Mouse (Mus musculus) layer of hippocampus, adult 9-10 months (tissue): ENCODE measurements around the gene Wdr73.
A peak's percentile ranks its signal among the peaks of the same experiment; 100 is the strongest.
"Not testable (repeated sequence)": the region's sequence is repeated elsewhere in the genome, so short reads cannot be mapped to it uniquely, and the experiment has no call there.

ENCODE experiments used
- DNase-seq: peaks from one replicate; pipeline ENCODE4 v3.0.0; 2022; ENCODE audit warnings: low spot score

The Wdr73 gene

DNA sequence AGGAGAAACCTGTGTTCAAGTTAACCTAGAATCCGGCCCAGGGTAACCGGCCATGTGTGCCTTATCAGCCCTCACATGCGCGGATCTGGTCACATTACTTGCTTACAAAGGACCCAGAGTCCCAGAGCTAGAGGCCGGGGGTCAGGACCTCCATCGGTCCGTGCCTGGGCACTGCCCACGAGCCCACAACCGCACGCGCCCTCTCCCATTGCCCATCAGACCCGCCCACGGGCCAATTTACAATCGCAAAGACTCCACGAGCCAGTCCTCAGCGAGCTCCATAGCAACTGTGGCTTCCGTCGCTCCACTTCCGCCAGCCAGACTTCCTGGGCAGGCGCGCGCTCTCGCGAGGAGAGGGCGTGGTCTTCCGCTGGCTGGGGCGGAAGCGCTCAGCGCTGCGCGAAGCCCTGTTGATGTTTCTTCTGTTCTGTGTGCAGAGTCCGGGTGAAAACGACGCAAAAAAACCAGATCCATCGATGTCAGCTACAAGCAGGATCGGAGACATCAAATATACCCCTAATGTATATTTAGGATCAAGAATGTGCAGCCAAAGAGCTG lies at the start of gene Wdr73:
Wdr73 (minus strand) TSS at position 326 of the 558 bp plus-strand sequence.
- DNase-seq: peak; percentile 71

DNA sequence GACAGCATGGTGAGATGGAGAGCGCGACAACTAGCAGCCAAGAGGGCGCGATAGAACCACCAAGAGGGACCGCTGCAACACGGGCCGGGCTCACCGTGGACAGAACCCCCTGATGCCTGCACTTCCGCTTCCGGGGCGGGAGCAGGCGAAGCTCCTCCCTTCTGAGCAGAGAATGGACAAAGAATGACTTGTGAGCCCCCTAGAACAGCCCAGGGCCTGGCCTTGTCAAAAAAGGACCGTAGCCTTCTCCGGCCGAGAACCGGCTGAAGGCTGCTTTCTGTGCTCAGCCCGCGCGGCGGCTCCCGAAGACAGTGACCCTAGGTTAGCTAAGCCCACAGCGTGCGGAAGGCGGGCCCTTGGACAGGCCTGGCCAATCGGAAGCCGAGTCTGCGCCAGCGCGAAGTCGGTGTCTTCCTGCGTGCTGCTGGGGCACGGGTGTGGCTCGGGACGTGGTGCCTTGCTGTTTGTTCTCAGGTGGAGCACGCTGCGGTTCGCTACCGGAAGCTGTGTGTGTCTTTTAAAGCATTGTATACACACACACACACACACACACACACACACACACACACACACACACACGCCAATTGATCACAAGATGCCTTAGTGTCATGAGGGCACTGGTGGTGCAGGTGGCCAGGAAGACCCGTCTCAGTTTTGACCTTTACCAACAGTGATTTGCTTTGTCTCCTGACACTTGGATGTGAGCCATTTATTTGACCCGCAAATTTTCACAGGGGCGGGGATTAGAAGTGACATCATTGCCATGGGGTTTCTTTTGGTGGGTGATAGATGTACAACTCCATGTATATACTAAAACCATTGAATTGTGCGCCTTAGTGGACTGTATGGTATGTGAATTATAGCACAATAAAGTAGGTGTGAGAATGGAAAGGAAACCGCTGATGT lies 46.6 kb upstream of the Wdr73 start, which contains the start of gene Sec11a:
Sec11a (minus strand) TSS at position 336 of the 906 bp plus-strand sequence.
- peak; percentile 92 for DNase-seq

DNA sequence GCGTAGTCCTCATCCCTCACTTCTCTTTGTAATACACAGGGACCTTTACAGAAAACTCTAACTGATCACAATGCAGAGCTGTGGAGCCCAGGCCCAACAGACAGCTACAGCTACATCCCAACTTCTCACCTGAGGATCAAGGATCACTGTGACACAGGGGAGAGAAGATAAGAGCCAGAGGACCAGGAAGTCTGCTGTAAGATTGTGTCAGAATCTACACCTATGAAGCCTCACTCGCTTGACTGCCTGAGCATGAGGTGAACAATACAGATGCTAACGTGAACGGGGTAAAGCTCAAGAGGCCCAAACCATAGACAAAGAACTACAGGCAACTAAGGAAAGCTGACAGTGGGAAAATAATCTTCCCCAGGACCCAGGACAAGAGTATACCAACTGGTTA lies 38.7 kb upstream of the Wdr73 start:
- no peak for DNase-seq

DNA sequence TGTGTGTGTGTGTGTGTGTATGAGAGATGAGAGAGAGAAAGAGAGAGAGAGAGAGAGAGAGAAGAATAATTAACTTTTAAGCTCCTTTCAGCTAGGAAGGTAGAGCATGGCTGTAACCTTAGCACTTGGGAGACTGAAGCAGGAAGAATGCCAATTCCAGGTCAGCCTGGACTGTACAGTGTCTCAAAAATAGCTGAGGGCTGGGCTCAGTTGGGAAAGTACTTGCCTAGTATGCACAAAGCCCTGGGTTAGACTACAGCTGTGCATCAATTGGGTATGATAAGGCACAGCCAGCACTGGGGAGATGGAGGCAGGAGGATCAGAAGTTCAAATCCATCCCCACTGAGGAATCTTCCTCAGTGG lies 36.2 kb upstream of the Wdr73 start:
- DNase-seq: not testable (repeated sequence)

DNA sequence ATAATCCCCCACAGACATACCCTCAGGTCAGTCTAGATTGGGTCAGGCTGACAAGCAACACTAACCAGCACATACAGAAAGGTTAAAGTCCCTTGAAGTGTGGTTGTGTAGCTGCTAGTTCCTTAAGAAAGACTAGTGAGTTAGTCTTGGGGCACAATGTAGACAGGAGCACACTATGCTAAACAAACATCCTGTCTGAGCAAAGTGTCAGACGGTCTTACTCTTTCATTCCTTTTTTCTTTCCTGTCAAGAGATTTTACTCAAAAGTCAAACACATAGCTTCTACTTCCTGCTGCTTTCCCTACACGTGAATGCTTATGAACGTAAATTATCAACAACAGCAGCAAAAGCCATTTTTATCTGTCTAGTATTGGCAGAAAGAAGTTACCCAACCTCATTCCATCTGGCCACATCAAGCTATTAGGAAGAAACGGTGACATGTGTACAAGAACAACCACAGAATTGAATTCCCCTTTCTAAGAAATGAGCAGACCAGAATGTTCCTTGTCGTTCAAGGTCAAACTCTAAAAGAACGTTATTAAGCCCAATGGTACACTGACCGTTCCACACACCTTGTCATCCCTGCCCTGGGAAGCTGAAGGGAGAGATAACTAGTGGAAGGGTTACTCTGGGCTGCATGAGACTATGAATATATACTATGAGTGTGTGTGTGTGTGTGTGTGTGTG lies 35.7 kb upstream of the Wdr73 start:
- not testable (repeated sequence) for DNase-seq

DNA sequence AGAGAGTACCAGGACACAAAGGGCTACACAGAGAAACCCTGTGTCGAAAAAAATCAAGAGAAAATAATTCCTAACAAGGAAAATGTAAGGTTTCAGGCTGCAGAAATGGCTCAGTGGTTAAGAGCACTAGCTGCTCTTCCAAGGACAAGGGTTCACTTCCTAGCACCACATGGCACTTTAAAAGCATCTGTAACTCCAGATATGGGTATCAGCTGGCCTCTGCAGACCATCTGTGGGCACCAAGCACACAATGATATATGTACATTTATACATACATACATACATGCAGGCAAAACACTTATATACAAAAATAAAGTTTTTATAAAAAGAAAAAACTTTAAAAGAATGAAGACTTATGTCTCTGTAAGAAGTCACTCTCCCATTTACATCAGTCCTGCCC lies 34.8 kb upstream of the Wdr73 start:
- DNase-seq: no peak

DNA sequence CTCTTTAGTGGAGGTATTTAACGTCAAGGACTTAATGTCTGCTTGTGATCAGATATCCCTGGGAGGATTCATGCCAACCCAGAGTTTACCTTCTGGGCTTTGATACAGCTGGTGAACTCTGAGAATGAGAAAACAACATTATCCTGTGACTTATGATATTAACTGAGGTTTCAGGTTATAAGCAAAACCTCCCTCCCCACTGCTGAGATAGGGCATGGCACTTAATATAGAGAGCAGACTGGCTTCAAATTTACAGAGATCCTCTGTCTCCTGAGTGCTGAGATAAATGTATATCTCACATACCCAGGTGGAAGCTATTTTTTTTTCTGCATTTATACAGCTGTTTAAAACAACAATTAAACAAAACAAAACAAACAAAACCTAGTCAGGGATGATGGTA lies 31.7 kb upstream of the Wdr73 start:
- DNase-seq: no peak

DNA sequence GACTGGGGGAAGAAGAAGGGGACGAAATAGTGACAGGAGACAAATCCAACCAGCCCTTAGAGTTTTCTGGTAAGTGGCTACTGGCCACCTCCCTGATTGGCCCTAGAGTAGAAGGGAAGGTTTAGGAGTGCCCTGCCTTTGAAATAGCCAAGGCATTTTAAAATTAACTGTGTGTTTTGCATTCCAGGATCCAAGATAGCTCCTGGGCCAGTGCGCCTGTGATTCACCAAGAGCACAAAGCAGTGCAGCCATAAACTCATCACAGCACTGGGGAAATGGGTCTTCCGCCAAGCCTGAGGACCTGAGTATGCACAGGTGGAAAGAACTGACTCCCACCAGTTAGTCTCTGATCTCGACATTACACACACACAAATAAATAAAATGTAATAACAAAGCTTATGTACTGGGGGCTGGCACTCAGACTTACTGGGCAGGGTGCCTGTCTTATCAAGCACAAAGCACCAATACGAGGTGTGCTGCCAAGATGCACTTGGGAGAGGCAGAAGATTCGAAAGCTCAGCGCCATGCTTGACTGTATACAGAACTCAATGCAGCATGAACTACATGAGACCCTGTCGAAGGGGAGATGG lies 30.6 kb upstream of the Wdr73 start:
- DNase-seq: no peak

DNA sequence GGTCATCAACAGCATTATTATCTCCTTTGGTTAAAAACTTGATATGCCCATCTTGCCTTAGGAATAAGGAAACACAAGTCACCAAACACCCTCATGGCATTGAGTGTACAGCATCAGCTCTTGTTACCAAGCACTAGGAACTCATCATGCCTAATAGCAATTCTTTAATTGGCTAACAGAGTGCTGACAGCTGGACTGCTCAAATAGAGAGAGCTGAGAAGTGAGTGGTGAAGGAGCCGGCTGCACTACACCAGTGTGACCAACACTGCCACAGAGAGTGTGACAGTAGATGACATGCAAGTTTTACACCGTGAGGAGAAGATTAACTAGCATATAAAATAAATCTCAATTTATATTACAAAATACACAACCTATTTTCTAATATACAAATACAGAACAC lies 22.1 kb upstream of the Wdr73 start:
- no peak for DNase-seq

DNA sequence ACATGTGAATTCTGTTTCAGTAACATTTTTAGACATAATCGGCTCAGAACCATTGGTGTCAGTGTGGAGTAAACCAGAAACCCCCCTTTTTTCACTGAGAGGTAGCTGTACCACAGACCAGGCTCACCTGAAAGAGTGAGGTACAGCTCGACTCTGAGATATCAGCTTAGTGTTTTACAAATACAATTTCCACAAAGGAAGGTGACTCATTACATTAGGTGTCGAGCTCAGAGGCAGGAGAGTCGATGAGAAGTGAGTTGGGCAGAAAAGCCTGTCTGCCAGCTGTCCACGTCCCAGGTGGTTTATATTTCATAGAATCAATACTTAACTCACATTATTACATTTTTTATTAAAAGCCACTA lies 18.6 kb upstream of the Wdr73 start:
- DNase-seq: no peak

DNA sequence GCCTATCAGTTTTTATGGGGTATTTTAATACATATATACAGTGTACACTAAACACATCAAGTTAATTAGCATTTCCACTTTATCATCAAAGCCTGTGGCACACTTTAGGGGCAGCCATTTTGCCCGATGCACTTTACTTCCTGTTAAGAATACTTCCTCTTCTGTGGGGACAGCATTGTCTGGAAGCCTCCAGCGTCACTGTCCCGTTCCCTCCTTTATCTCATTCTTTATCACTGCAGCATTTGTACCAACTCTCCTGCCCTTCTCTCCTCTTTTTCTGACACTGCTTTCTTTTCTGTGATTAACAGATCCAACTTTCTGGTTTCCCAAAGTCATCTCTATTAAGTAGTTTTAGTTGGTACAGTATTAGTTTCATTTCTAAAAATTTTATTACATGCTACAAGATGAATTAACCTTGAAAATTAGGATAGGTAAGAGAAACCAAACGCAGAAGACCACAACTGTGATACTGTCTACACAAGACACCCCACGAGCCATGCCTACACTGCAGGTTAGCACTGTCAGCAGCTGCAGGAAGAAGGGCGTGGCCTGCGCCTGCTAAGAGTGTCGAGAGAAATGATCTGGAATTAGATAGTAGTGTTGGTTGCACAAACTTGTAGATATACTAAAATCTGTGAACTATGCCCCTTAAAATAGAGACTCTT lies 18.0 kb upstream of the Wdr73 start:
- DNase-seq: no peak

DNA sequence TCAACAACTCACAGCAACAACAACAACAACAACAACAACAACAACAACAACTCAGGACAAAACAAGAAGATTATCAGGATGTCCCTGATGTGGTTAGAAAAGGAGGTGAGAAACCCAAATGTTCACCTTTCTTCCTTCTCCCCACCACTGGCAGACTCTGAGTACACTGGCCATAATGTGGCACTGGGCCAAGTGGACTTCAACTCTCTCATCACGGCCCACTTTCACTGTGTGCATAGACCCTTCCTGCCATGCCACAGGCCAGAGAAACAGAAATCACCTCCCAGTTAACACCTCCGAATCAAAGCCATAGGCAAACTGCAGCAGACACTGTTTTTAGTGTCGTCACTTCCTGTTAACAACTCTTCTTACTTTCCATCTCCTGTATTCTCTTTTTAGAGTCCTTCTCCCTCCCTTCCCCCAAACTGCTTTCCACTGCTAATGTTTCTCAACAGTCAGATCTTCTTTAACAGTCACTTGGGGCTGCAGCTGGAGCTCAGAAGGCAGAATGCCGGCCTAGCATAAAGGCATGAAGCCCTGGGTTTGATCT lies 16.9 kb upstream of the Wdr73 start:
- no peak for DNase-seq

DNA sequence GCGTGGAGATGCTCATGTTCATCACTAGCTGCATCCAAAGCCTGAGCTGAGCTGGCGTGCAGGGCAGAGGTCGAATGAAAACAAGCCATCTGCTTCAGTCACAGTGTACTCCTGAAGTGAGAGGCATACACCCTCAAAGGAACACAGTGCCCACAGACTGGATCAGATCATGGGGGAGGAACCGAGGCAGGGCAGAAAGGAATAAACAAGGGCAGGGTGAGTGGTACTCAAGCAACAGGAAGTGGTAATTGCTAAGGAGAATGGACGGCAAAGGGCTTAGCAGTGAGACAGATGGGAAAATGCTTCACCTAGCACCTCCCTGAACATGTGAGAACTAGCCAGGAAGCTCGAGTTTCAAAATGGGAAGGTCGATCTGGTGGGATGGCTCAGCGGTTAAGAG lies 11.4 kb upstream of the Wdr73 start:
- DNase-seq: no peak

DNA sequence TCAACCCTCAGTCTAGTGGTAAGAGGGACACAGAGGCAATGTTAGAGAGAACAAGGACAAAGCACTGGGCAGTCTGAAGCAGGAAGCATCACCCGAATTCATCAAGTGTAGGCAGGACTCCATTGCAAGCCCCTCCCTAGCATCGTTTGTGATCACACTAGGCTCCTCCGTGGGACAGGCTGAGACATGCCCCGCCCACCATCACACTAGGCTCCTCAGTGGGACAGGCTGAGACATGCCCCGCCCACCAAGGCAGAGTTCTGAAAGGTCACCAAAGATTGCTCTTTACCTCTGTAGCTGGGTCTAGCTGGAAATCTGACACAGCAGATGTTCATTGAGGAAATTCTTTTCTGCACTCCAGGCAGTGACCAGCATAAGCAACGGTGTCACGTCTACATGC lies 10.0 kb upstream of the Wdr73 start:
- no peak for DNase-seq

DNA sequence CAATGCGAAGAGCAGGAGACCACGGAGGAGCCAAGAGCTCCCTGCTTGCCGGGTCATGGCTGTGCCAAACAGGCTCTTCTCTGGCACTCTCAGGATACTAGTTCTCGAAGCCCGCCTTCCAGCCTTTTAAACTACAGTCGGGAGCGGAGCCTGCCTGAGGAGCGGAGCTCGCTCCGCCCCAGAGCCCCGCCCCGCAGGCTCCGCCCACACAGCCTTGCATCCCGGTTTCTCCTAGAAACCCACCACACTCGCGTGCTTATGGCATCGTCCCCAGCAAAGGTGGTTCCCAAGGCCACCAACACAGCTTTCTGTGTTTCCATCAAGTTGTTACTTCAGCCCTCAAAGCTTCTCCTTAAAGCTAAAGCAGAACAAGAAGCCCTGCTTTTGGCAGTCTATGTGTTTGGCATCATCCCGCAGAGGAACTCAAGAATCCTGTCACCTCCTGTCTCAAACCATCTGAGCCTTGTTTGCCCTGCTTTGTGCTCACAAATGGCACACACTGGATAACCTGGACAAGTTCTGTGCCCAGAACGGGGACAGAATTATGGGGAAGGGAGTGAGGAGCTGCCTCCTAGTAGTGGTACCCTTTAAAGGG lies 3.9 kb upstream of the Wdr73 start, which contains the start of gene Nmb:
Nmb (minus strand) TSS at position 156 of the 595 bp plus-strand sequence.
- no peak for DNase-seq

DNA sequence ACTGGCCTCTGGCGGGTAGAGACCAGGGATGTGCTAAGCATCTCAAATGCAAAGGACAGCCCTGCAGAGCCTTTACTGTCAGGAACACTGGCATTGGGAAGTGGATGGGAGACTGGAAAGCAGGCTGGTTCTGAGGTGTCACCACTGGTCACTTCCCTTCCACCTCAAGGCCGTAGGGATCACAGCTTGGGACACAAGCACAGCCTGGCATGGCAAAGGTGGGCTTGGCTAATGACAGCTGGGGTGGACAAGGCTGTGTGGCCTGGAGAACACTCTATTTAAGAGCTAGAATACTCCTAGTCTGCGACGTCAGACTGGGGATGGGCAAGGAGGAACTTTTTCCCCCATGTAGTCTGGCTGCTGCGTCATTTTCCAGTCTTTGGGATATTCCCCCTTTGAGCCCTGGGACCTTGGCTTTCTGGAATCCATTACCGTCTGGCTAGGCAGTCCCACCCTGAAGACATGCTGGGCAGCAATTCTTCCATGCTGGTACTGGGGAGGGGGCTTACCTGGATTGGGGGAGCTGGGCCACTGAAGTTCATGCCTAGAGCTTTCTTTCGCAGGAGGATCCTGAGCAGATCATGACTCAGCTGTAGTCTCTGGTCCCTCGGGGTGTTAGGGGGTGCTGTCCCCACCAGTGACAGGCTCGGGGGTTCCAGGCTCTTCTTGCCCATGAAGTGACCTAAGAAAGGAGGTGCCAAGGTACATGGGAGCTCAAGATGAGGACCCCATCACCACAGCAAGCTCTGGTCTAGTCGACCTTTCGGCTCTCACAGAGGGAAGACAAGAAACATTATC lies 2.8 kb upstream of the Wdr73 start:
- no peak for DNase-seq

DNA sequence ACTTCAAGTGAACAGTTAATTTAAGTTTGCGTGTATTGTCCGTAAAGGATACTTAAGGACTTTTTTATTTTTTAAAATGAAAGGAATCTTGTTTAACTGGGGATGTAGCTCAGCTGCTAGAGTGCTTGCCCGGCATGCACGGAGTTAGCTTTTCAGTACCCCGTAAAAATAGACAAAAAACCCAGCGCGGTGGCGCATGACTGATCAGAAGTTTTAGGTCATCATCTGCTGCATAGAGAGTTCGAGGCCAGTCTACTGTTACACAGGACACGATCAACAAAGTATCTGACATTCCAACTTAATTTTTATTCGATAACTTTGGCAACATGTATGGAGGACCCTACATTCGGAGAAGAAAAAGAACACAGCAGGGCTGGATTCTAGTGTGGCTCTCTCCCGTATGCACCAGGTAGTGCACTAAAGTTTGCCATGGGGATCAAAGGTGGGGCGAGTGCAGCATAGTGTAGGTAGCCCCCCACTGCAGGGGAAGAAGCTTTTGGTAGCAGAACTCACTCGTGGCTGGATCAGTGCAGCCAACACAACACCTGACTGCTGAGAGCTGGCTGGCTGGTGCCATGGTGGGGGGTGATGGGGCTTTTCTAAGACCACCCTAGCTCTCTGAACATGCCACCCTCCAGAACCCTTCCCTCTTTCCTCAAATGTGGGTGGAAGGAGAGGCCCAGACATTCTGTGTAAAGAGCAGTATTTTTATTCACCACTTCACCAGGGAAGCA lies 639 bp upstream of the Wdr73 start:
- no peak for DNase-seq

DNA sequence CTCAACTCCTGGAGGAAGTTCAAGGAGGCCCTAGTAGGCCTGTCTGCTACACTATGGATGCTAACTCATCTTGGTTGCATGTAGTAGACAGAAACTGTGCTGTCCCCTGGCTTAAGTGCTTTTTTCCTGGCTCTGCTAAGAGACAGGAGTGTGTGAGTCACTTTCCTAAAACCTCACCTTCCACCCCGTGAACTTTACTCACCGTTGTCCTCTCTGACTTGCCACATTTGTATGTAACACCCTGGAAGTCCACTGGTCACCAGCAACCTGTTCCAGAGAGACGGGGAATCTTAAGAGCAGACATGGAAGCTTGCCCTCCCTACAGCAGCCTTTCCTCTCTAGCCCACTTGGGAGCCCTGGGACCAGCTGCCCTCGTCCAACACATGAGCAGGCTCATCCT lies 3.3 kb downstream of the Wdr73 start:
- no peak for DNase-seq

DNA sequence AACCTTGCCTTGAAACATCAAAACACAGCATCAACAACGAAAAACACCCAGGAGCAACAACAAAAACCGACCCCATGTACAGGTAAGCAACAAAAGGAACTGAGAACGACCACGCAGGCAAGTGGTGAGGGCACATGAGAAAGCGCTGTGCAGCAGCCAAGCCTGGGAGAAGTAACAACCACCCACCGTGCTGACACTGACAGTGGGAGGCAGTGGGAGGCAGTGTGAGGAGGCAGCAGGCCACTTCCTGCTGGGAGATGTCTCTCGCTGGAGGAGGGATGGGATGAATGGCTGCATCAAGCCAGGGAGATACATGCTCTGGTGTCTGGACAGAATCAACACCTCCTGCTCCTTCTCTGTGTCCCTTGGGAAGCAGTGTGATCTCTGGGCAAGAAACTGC lies 3.9 kb downstream of the Wdr73 start:
- DNase-seq: no peak
